ENCODE assay signal across 12 mouse cellular contexts in the genomic region with DNA sequence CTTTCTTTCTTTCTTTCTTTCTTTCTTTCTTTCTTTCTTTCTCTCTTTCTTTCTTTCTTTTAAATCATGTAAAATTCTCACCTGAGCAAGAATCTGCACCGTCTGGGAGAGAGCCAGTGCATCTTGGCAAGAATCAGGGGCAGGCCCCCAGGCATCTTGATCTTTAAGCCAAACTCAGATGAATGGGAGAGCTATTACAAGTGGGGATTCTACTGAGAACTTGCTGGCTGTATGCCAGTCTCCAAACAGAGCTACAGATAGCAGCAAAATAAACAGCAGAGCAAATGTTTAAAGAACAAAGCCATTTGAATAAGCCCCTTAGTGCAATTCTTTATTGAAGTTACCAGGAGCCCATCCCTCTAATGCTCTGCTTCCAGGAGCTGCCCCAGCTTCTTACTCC. TPM values are rescaled to one million over a fixed set of nuclear protein-coding genes. Genes with fewer than 3 reads are reported as not detected.
DNase-seq lines count a peak whose midpoint lies in the region; ATAC-seq and TF ChIP-seq lines count a peak whose summit lies in the region.
"Had no signal": no experiment of that assay in that cellular context is flagged by ENCODE, and none has a peak within 500 bp of the region (broad histone marks: within the 10 kb centered on the region; RNA-seq: fewer than 3 reads in every experiment).

No protein-coding gene starts in this region.

- no peaks in the 10 kb centered on the region for H3K9me3 ChIP-seq in forebrain, embryonic 12.5 days
- no peaks in the 10 kb centered on the region for H3K9me3 ChIP-seq in forebrain, embryonic 10.5 days
- H3K9me3 ChIP-seq in limb, embryonic 14.5 days (ENCODE audit: control insufficient read depth, low read length), result no peaks in the 10 kb centered on the region
- no peaks in the 10 kb centered on the region for H3K9me3 ChIP-seq in limb, embryonic 10.5 days (replicated peaks)
- H3K9me3 ChIP-seq in midbrain, embryonic 15.5 days, result no peaks in the 10 kb centered on the region
- H3K9me3 ChIP-seq: limb, embryonic 13.5 days; neural tube, embryonic 13.5 days had no signal

- H3K27me3 ChIP-seq in forebrain, embryonic 12.5 days, result no peaks in the 10 kb centered on the region
- no peaks in the 10 kb centered on the region for H3K27me3 ChIP-seq in forebrain, embryonic 10.5 days (ENCODE audit: poor library complexity, severe bottlenecking)
- H3K27me3 ChIP-seq in limb, embryonic 14.5 days (ENCODE audit: control insufficient read depth, insufficient read depth, low read length), result no peaks in the 10 kb centered on the region
- H3K27me3 ChIP-seq in limb, embryonic 10.5 days (ENCODE audit: low read depth, poor library complexity, severe bottlenecking), result no peaks in the 10 kb centered on the region
- H3K27me3 ChIP-seq in midbrain, embryonic 15.5 days (replicated peaks), result no peaks in the 10 kb centered on the region
- H3K27me3 ChIP-seq: limb, embryonic 13.5 days; neural tube, embryonic 13.5 days had no signal

- H3K4me2 ChIP-seq in forebrain, embryonic 12.5 days, result no peak overlapping the region
- no peak overlapping the region for H3K4me2 ChIP-seq in limb, embryonic 14.5 days (replicated peaks; ENCODE audit: low read depth, low read length, severe bottlenecking)
- no peak overlapping the region for H3K4me2 ChIP-seq in midbrain, embryonic 15.5 days
- H3K4me2 ChIP-seq: limb, embryonic 13.5 days; neural tube, embryonic 13.5 days had no signal

- ATAC-seq in forebrain, embryonic 12.5 days (ENCODE audit: low FRiP score), result peak; percentile 55; the same call in 1 of the 2 replicates
- ATAC-seq in limb, embryonic 14.5 days (ENCODE audit: low FRiP score, low read depth), result no peak
- ATAC-seq in midbrain, embryonic 15.5 days (replicated peaks), result 0 out of 2 replicates have a peak, but pooled peaks have one; percentile 42

- 27% methylated on average over 1 of the region's 1 CpGs for WGBS in forebrain, embryonic 12.5 days
- WGBS in forebrain, embryonic 10.5 days, result 62% methylated on average over 1 of the region's 1 CpGs
- WGBS in limb, embryonic 14.5 days, result 26% methylated on average over 1 of the region's 1 CpGs
- WGBS in limb, embryonic 10.5 days, result 63% methylated on average over 1 of the region's 1 CpGs
- WGBS in midbrain, embryonic 15.5 days, result 6% methylated on average over 1 of the region's 1 CpGs

- H3K4me3 ChIP-seq in forebrain, embryonic 12.5 days (replicated peaks), result no peak overlapping the region
- H3K4me3 ChIP-seq in forebrain, embryonic 10.5 days, result no peak overlapping the region
- no peak overlapping the region for H3K4me3 ChIP-seq in limb, embryonic 14.5 days (replicated peaks; ENCODE audit: low read length)
- no peak overlapping the region for H3K4me3 ChIP-seq in limb, embryonic 10.5 days
- no peak overlapping the region for H3K4me3 ChIP-seq in midbrain, embryonic 15.5 days
- H3K4me3 ChIP-seq: limb, embryonic 13.5 days; neural tube, embryonic 13.5 days had no signal

- H3K36me3 ChIP-seq in forebrain, embryonic 12.5 days (replicated peaks), result no peaks in the 10 kb centered on the region
- H3K36me3 ChIP-seq in forebrain, embryonic 10.5 days (replicated peaks), result no peaks in the 10 kb centered on the region
- H3K36me3 ChIP-seq in limb, embryonic 14.5 days (ENCODE audit: control insufficient read depth, insufficient read depth, low read length), result no peaks in the 10 kb centered on the region
- H3K36me3 ChIP-seq in limb, embryonic 10.5 days, result no peaks in the 10 kb centered on the region
- no peaks in the 10 kb centered on the region for H3K36me3 ChIP-seq in midbrain, embryonic 15.5 days (replicated peaks)
- H3K36me3 ChIP-seq: limb, embryonic 13.5 days; neural tube, embryonic 13.5 days had no signal

- H3K4me1 ChIP-seq in forebrain, embryonic 12.5 days, result peaks cover 4% of the 10 kb centered on the region
- no peaks in the 10 kb centered on the region for H3K4me1 ChIP-seq in forebrain, embryonic 10.5 days
- no peaks in the 10 kb centered on the region for H3K4me1 ChIP-seq in limb, embryonic 14.5 days (ENCODE audit: control insufficient read depth, insufficient read depth, low read length)
- no peaks in the 10 kb centered on the region for H3K4me1 ChIP-seq in limb, embryonic 10.5 days
- H3K4me1 ChIP-seq in midbrain, embryonic 15.5 days, result no peaks in the 10 kb centered on the region
- H3K4me1 ChIP-seq: limb, embryonic 13.5 days had no signal

- H3K27ac ChIP-seq in forebrain, embryonic 12.5 days, result no peak overlapping the region
- no peak overlapping the region for H3K27ac ChIP-seq in forebrain, embryonic 10.5 days
- no peak overlapping the region for H3K27ac ChIP-seq in limb, embryonic 14.5 days (replicated peaks; ENCODE audit: low read depth, low read length)
- H3K27ac ChIP-seq in limb, embryonic 10.5 days, result no peak overlapping the region
- no peak overlapping the region for H3K27ac ChIP-seq in midbrain, embryonic 15.5 days
- H3K27ac ChIP-seq: limb, embryonic 13.5 days; neural tube, embryonic 13.5 days had no signal

- no peak overlapping the region for H3K9ac ChIP-seq in forebrain, embryonic 12.5 days
- no peak overlapping the region for H3K9ac ChIP-seq in limb, embryonic 14.5 days (ENCODE audit: low read depth, low read length, severe bottlenecking)
- H3K9ac ChIP-seq in midbrain, embryonic 15.5 days, result no peak overlapping the region
- H3K9ac ChIP-seq: limb, embryonic 13.5 days; neural tube, embryonic 13.5 days had no signal

- DNase-seq in forebrain, embryonic 10.5 days (ENCODE audit: extremely low spot score, low spot score), result no peak
- peak; percentile 68 for DNase-seq in limb, embryonic 14.5 days (ENCODE audit: low spot score)
- no peak for DNase-seq in limb, embryonic 10.5 days (ENCODE audit: low spot score)
- peak; percentile 31 for DNase-seq in cerebellum, adult 9-10 months
- no peak for DNase-seq in yolk sac, embryonic 10.5 days (ENCODE audit: low spot score)
- DNase-seq in ovary, adult 18-20 months (ENCODE audit: low spot score), result no peak
- DNase-seq: spleen, adult 18-20 months; thymus, adult 2 months had no signal

- TF ChIP-seq POLR2A in limb, embryonic 14.5 days (IDR thresholded peaks at IDR 0.05; ENCODE audit: borderline replicate concordance, extremely low read depth, insufficient read depth, insufficient read length), result no peak

RNA-seq across cellular contexts. Expression of gene Stat4, which starts 18.0 kb away (rescaled TPM):
- 7.0 and 10.9 TPM in 2 replicates for polyA plus RNA-seq in forebrain, embryonic 12.5 days (2016; fragmentation: Nextera tagmentation; extraction: Ambion mirVana)
- 8.4 and 9.8 TPM in 2 replicates for polyA plus RNA-seq in forebrain, embryonic 10.5 days (2016; fragmentation: Nextera tagmentation; extraction: Ambion mirVana)
- polyA plus RNA-seq in limb, embryonic 14.5 days (2012; rRNA removed), result 0.44 and 0.60 TPM in 2 replicates
- 0.51 and 2.1 TPM in 2 replicates for polyA plus RNA-seq in limb, embryonic 14.5 days (2014; fragmentation: Nextera tagmentation; extraction: Ambion mirVana)
- polyA plus RNA-seq in limb, embryonic 10.5 days (2016; fragmentation: Nextera tagmentation; extraction: Ambion mirVana), result 1.1 and 1.9 TPM in 2 replicates
- 0.18 and 0.43 TPM in 2 replicates for polyA plus RNA-seq in midbrain, embryonic 15.5 days (2015; fragmentation: Nextera tagmentation; extraction: Ambion mirVana)

RNA-seq across cellular contexts. Expression of gene Myo1b, which starts 53.1 kb away (rescaled TPM):
- polyA plus RNA-seq in forebrain, embryonic 12.5 days (2016; fragmentation: Nextera tagmentation; extraction: Ambion mirVana), result 114 and 117 TPM in 2 replicates
- 77.5 and 82.0 TPM in 2 replicates for polyA plus RNA-seq in forebrain, embryonic 10.5 days (2016; fragmentation: Nextera tagmentation; extraction: Ambion mirVana)
- 47.8 and 53.5 TPM in 2 replicates for polyA plus RNA-seq in limb, embryonic 14.5 days (2012; rRNA removed)
- polyA plus RNA-seq in limb, embryonic 14.5 days (2014; fragmentation: Nextera tagmentation; extraction: Ambion mirVana), result 107 and 113 TPM in 2 replicates
- 103 and 115 TPM in 2 replicates for polyA plus RNA-seq in limb, embryonic 10.5 days (2016; fragmentation: Nextera tagmentation; extraction: Ambion mirVana)
- 69.4 and 69.6 TPM in 2 replicates for polyA plus RNA-seq in midbrain, embryonic 15.5 days (2015; fragmentation: Nextera tagmentation; extraction: Ambion mirVana)

Comparison
In these comparisons a context has a peak if more than half of its experiments do, and no peak if none do; other contexts are left out.
1. DNase-seq: peak in limb, embryonic 14.5 days (single experiment) and cerebellum, adult 9-10 months (single experiment); none in forebrain, embryonic 10.5 days (single experiment), limb, embryonic 10.5 days (single experiment), yolk sac, embryonic 10.5 days (single experiment) and ovary, adult 18-20 months (single experiment).